Mouse (Mus musculus) sigmoid colon, adult 10 weeks (tissue): ENCODE data around the gene Psmd10. TPM values are rescaled to one million over a fixed set of nuclear protein-coding genes. Genes with fewer than 3 reads are reported as not detected.

Experiments used
- polyA plus RNA-seq: library from polyadenylated mRNA; stranded (reverse); fragments of 350-450 nt; fragmentation: Illumina TruSeq; extraction: RNeasy Lipid Tissue Mini Kit (QIAGEN cat#74804); gene quantifications from one replicate; pipeline ENCODE4 v1.2.3, GENCODE M21; 2014; ENCODE audit warnings: low read depth, low replicate concordance

The Psmd10 gene
- 46.0 TPM for polyA plus RNA-seq

GRCm38 (mm10) chrX:140956272-140956940 lies at the start of gene Psmd10, which contains the start of gene Atg4a:
Gene Psmd10, minus strand, starts transcription at chrX:140956728.
Gene Atg4a, plus strand, starts transcription at chrX:140956907.

DNA sequence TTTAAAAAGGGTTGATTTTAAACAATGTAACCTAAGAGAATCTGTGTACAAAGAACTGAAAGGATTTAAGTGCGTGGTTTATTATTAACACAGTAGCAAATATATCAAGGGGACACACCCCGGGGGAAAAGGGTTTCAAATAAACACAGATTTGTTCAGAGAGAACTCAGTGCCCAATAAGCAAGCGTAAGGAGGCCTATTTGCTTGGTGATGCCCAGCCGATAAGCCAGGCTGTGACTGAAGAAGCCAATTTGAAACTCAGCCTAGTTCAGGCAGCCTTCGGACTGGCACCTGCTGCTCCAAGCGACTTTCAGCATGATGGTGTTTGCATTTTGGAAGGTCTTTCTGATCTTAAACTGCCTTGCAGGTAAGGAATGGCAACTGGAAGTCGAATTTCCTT lies 49.2 kb downstream of the Psmd10 start, which contains the start of gene Vsig1:
TSS of gene Vsig1 (plus strand) at position 249 of the 400 bp plus-strand sequence.

Other genes with a start within 250 kb of the Psmd10 start
- not detected for gene Tex13b, start 143.3 kb downstream of the Psmd10 start, polyA plus RNA-seq
- gene Vsig1, start 49.1 kb downstream of the Psmd10 start, polyA plus RNA-seq, result 19.3 TPM
- gene Atg4a, start 179 bp upstream of the Psmd10 start, polyA plus RNA-seq, result 65.9 TPM